Mouse (Mus musculus): ENCODE measurements around the gene Prg2. TPM values are rescaled to one million over a fixed set of nuclear protein-coding genes. Genes with fewer than 3 reads are reported as not detected.

Prg2 gene
- polyA plus RNA-seq, 1 experiment from 2014 or later: 0.48 TPM

DNA sequence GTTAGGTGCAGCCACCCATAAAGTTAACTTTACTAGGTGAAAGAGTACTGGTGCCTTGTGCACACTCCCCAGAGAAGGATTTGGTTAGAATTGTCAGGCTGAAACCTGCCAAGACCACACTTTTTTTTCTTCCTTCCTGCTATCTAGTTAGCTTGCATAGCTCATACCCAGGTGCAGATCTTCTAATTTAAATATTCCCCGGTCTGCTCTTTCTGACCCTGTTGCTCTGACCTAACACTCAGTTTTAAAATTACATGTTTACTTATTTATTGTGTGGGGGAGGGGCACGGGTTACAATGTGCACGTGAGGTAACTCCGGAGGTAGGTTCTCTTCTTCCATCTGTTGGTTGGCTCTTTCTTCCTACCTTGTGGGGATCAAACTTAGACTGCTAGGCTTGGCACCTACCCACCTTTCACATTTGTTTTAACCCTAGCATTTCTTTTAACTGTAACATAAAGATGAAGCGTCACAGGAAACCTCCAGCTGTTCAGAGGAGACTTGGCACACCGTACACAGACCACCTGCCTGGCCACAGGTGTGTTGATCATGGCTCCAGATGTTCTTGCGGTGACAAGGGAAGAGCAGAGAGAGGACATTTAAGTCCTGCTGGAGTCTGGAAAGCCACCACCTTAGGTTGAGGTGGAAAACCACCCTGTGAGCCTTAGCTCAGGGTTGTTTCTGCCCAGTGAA lies 16.0 kb upstream of the Prg2 start:
- Histone ChIP-seq H3K4me1 (replicated peaks) (0 out of 2 replicates have a peak, but pooled peaks cover 3% of the 10 kb centered on the region), H3K27ac (no peak overlapping the region), H3K9ac (no peak overlapping the region), H3K4me2 (no peak overlapping the region), H3K4me3 (no peak overlapping the region), H3K9me3 (no peaks in the 10 kb centered on the region), H3K36me3 (no peaks in the 10 kb centered on the region), H3K27me3 (no peaks in the 10 kb centered on the region)
- ATAC-seq (ENCODE audit: low FRiP score): no peak
- 90% methylated on average over 7 of the region's 7 CpGs for WGBS

DNA sequence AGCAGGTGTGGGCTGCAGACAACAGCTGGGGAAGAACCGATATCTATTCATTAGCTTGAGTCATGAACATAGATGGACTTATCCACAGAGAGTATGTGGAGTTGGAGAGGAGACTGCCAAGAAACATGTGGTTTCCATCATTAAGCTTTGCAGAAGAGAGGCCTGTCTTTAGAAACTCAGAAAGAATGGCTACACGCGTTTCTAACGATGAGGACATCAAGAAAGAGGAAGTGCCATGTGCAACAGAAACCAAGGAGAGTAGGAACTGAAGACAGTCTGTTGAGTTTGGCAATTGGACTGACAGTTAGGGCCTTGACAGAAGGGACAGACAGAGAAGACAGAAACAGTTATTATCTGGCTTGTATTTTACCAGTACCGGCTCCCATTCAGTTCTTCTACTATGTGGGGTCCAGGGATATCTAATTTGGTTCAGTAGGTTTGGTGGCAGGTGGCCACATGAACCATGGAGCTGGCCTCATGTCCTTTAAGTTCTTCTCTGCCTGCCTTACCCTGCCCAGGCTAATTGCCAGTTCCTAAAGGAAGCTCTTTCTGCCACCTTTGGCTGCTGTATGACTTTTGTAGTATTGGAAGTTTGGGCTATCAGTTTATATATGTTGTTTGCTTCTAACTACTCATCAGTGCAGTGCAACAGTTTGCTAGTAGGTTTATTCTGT lies 12.8 kb upstream of the Prg2 start:
- Histone ChIP-seq H3K4me3 (no peak overlapping the region), H3K27ac (no peak overlapping the region), H3K4me2 (no peak overlapping the region), H3K27me3 (no peaks in the 10 kb centered on the region), H3K9ac (no peak overlapping the region), H3K36me3 (no peaks in the 10 kb centered on the region), H3K4me1 (replicated peaks) (0 out of 2 replicates have a peak, but pooled peaks cover 3% of the 10 kb centered on the region), H3K9me3 (no peaks in the 10 kb centered on the region)
- 90% methylated on average over 5 of the region's 5 CpGs for WGBS
- no peak for ATAC-seq (ENCODE audit: low FRiP score)

DNA sequence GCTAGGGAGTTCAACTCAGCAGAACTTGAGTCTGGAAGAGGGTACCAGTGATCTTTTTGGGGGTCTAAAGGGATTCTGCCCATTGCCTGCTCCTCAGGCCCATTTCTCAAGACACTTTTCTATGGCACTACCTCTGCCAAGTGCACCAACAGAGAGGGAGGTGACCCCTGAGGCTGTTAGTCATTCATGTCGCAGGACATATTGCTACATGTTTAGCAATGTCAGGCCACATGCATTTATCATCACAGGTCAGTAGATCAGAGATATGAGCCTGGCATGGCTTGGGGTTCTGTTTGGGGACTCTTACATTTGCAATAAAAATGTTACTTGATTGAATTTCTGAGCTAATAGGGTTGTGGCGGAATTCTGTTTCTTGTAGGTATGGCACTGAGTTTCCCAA lies 4.7 kb upstream of the Prg2 start:
- 92% methylated on average over 2 of the region's 2 CpGs for WGBS
- no peak overlapping the region for H3K4me2 ChIP-seq
- ATAC-seq (ENCODE audit: low FRiP score): no peak

GRCm38 (mm10) chr2:84987930-84988329 lies 7.7 kb downstream of the Prg2 start, which contains the start of gene Prg3:
Gene Prg3, plus strand, starts transcription at chr2:84988215.
- no peak for ATAC-seq (ENCODE audit: low FRiP score)
- no peak within 1 kb of the TSS for H3K4me3 ChIP-seq

More for the DNA sequence above, 4.7 kb upstream of the Prg2 start:
- no peak overlapping the region for H3K4me3 ChIP-seq
- no peak overlapping the region for H3K9ac ChIP-seq
- H3K9me3 ChIP-seq: no peaks in the 10 kb centered on the region
- no peaks in the 10 kb centered on the region for H3K27me3 ChIP-seq
- H3K27ac ChIP-seq: no peak overlapping the region
- H3K4me1 ChIP-seq (replicated peaks): no peaks in the 10 kb centered on the region
- H3K36me3 ChIP-seq: no peaks in the 10 kb centered on the region

GRCm38 (mm10) chr2:84996376-84996775 lies 16.1 kb downstream of the Prg2 start:
- ATAC-seq (ENCODE audit: low FRiP score): no peak
- Histone ChIP-seq H3K27me3 (no peaks in the 10 kb centered on the region), H3K27ac (no peak overlapping the region), H3K4me1 (replicated peaks) (no peaks in the 10 kb centered on the region), H3K4me3 (no peak overlapping the region), H3K9ac (no peak overlapping the region), H3K9me3 (no peaks in the 10 kb centered on the region), H3K4me2 (no peak overlapping the region), H3K36me3 (no peaks in the 10 kb centered on the region)
- WGBS: 95% methylated on average over 2 of the region's 2 CpGs

More at GRCm38 (mm10) chr2:84987930-84988329, 7.7 kb downstream of the Prg2 start, which contains the start of gene Prg3:
- Histone ChIP-seq H3K9ac (no peak within 1 kb of the TSS), H3K9me3 (no peaks in the 10 kb centered on the region), H3K4me2 (no peak within 1 kb of the TSS), H3K27ac (no peak within 1 kb of the TSS), H3K4me1 (replicated peaks) (no peaks in the 10 kb centered on the region), H3K36me3 (no peaks in the 10 kb centered on the region), H3K27me3 (0 out of 2 replicates have a peak, but pooled peaks cover 3% of the 10 kb centered on the region)
- 89% methylated on average over 1 of the region's 1 CpGs for WGBS

- Histone ChIP-seq H3K4me2 (no peak overlapping the region), H3K4me1 (replicated peaks) (no peaks in the 10 kb centered on the region), H3K9ac (no peak overlapping the region), H3K27me3 (no peaks in the 10 kb centered on the region), H3K36me3 (no peaks in the 10 kb centered on the region), H3K9me3 (no peaks in the 10 kb centered on the region), H3K27ac (no peak overlapping the region), H3K4me3 (no peak overlapping the region)
- ATAC-seq (ENCODE audit: low FRiP score): no peak
- WGBS: 79% methylated on average over 3 of the region's 3 CpGs
These were observed 19.4 kb downstream of the Prg2 start for GRCm38 (mm10) chr2:84999486-85000181.

DNA sequence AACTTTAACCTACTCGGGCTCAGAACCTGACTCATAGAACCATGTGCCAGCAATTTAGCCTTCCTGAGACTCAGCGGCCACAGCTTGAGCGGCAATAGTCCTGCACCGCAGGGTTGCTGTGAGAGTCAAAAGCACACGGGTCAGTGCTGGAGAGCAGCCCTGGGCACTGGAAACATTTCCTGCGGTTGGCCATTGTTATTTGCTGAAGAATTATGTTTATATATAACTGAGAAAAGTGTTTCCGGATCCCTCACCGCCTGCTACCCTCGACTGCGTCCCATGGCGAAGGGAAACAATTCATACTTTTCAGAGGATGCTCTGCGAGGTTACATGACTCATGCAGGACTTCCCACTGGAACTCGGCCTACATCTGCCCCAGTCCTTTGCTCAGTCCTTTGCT lies 21.2 kb downstream of the Prg2 start:
- ATAC-seq (ENCODE audit: low FRiP score): no peak
- 69% methylated on average over 13 of the region's 13 CpGs for WGBS
- no peak overlapping the region for H3K4me3 ChIP-seq
- H3K9ac ChIP-seq: no peak overlapping the region
- H3K4me2 ChIP-seq: no peak overlapping the region
- H3K27ac ChIP-seq: no peak overlapping the region
- no peaks in the 10 kb centered on the region for H3K4me1 ChIP-seq (replicated peaks)
- no peaks in the 10 kb centered on the region for H3K27me3 ChIP-seq
- H3K36me3 ChIP-seq: no peaks in the 10 kb centered on the region
- no peaks in the 10 kb centered on the region for H3K9me3 ChIP-seq

DNA sequence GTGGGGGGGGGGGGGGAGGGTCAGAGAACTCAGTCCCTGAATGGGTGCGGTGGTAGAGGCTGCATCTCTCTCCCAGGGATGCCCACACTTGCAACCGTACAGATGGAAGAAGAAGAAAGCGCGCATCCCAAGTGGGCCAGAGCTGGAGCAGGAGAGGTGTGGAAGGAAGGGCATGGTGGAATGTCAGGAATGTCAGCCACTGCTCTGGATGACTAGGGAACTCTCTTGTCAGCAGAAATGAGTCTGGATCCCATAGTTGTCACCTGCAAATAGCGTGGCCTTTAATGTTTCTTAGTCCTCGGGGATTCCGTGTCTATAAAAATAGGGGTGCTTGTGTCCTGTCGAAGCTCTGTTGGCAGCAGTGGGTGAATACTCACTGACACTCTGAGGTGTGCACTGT lies 22.3 kb downstream of the Prg2 start:
- H3K36me3 ChIP-seq: no peaks in the 10 kb centered on the region
- H3K4me1 ChIP-seq (replicated peaks): no peaks in the 10 kb centered on the region
- ATAC-seq (ENCODE audit: low FRiP score): no peak
- H3K4me2 ChIP-seq: no peak overlapping the region
- WGBS: 80% methylated on average over 8 of the region's 8 CpGs
- no peaks in the 10 kb centered on the region for H3K9me3 ChIP-seq
- H3K27ac ChIP-seq: no peak overlapping the region
- H3K9ac ChIP-seq: no peak overlapping the region
- no peak overlapping the region for H3K4me3 ChIP-seq
- H3K27me3 ChIP-seq: no peaks in the 10 kb centered on the region

DNA sequence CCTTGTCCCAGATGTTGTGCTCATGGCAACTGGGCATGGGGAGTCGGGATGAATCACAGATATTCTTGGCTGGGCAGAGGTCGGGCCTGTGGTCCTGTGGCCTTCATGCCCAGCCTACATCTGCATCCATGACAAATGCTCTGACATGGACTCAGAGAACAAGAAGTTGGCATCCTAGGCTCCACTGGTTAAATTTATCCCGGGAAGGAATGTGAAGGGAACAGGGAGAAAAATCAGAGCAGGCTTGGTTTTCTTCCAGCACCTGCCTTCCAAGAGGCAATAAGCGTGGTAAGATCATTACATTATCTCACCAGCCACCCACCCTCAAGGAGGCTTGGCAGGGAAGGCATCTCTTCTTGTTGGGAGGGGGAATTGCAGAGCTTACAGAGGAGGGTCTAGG lies 24.1 kb downstream of the Prg2 start:
- no peak overlapping the region for H3K27ac ChIP-seq

GRCm38 (mm10) chr2:85006600-85006999 lies 26.3 kb downstream of the Prg2 start:
- Histone ChIP-seq H3K27ac (no peak overlapping the region), H3K4me2 (no peak overlapping the region), H3K4me1 (replicated peaks) (no peaks in the 10 kb centered on the region), H3K9ac (no peak overlapping the region), H3K9me3 (no peaks in the 10 kb centered on the region), H3K27me3 (no peaks in the 10 kb centered on the region), H3K36me3 (no peaks in the 10 kb centered on the region), H3K4me3 (no peak overlapping the region)
- WGBS: 84% methylated on average over 7 of the region's 7 CpGs
- ATAC-seq (ENCODE audit: low FRiP score): no peak

More for the DNA sequence above, 24.1 kb downstream of the Prg2 start:
- Histone ChIP-seq H3K4me3 (no peak overlapping the region), H3K36me3 (no peaks in the 10 kb centered on the region), H3K9ac (no peak overlapping the region), H3K4me1 (replicated peaks) (no peaks in the 10 kb centered on the region), H3K4me2 (no peak overlapping the region), H3K27me3 (no peaks in the 10 kb centered on the region), H3K9me3 (no peaks in the 10 kb centered on the region)
- WGBS: 87% methylated on average over 4 of the region's 4 CpGs
- ATAC-seq (ENCODE audit: low FRiP score): no peak

DNA sequence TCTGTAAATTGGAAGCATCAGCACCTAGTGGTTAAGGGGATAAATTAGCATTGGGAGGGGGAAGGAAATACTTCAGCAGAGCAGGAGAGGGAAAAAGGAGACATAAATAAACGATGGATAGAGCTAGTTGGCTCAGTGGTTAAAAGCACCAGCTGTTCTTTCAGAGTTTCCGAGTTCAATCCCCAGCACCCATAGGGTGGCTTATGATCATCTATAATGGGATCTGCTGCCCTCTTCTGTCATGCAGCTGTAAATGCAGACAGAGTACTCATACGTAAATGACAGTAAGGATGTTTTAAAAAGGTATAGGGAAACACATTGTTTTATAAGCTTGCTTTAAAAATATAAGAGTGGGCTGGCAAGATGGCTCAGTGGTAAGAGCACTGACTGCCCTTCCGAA lies 27.5 kb downstream of the Prg2 start:
- Histone ChIP-seq H3K4me2 (no peak overlapping the region), H3K9me3 (no peaks in the 10 kb centered on the region), H3K9ac (no peak overlapping the region), H3K27me3 (no peaks in the 10 kb centered on the region), H3K4me3 (no peak overlapping the region), H3K27ac (no peak overlapping the region), H3K36me3 (no peaks in the 10 kb centered on the region), H3K4me1 (replicated peaks) (no peaks in the 10 kb centered on the region)
- 25% methylated on average over 4 of the region's 4 CpGs for WGBS
- no peak for ATAC-seq (ENCODE audit: low FRiP score)

GRCm38 (mm10) chr2:85009212-85009611 lies 29.0 kb downstream of the Prg2 start:
- no peak for ATAC-seq (ENCODE audit: low FRiP score)
- WGBS: 81% methylated on average over 2 of the region's 2 CpGs

More at GRCm38 (mm10) chr2:85009212-85009611, 29.0 kb downstream of the Prg2 start:
- no peaks in the 10 kb centered on the region for H3K36me3 ChIP-seq
- no peak overlapping the region for H3K9ac ChIP-seq
- H3K27ac ChIP-seq: no peak overlapping the region
- no peak overlapping the region for H3K4me2 ChIP-seq
- no peaks in the 10 kb centered on the region for H3K4me1 ChIP-seq (replicated peaks)
- no peaks in the 10 kb centered on the region for H3K9me3 ChIP-seq
- H3K27me3 ChIP-seq: no peaks in the 10 kb centered on the region
- no peak overlapping the region for H3K4me3 ChIP-seq
